Mouse (Mus musculus) lung, adult 2 months (tissue): ENCODE measurements around the gene Creg2. TPM values are rescaled to one million over a fixed set of nuclear protein-coding genes. Genes with fewer than 3 reads are reported as not detected.

ENCODE experiments used
- DNase-seq: peaks from one replicate; pipeline ENCODE4 v3.0.0; 2022
- H3K4me1 ChIP-seq: fragments of 200-500 bp; 2 replicates; pipeline ENCODE4 v1.6.1; 2011; ENCODE audit warnings: low read length; ENCODE audit not compliant: control insufficient read depth, insufficient read depth
- H3K4me3 ChIP-seq: fragments of 200-500 bp; replicated peaks from 2 replicates; pipeline ENCODE3; 2011; ENCODE audit warnings: low read depth, mild to moderate bottlenecking, control low read depth, low read length; ENCODE audit errors: extremely low read depth
- CTCF ChIP-seq: fragments of 200-500 bp; IDR thresholded peaks from 2 replicates; pipeline ENCODE4 v1.5.1; 2011; ENCODE audit warnings: mild to moderate bottlenecking, low read length, control low read depth; ENCODE audit not compliant: insufficient read depth
- POLR2A ChIP-seq: fragments of 200-500 bp; IDR thresholded peaks from 2 replicates; pipeline ENCODE4 v1.6.1; 2011; ENCODE audit warnings: low read depth, mild to moderate bottlenecking, control low read depth, low read length, borderline replicate concordance; ENCODE audit errors: extremely low read depth
- WGBS: fragments of 180-500 bp; shearing (Covaris S2); methylation state at CpG from one replicate; pipeline ENCODE4 v1.1.7; 2018; 5-methylcytosine and 5-hydroxymethylcytosine counted together
- polyA plus RNA-seq: library from polyadenylated mRNA; depleted of rRNA; stranded (reverse); fragments of >200 nt; gene quantifications from 2 replicates; pipeline ENCODE4 v1.2.3, GENCODE M21; 2012; rRNA removed

The Creg2 gene
- 0.07 and 0.14 TPM in 2 replicates for polyA plus RNA-seq

- 36% methylated on average over 9 of the region's 9 CpGs for WGBS
- DNase-seq, result no peak
- peak within 1 kb of the TSS; percentile 4 for H3K4me3 ChIP-seq
- peaks cover 9% of the 10 kb centered on the region for H3K4me1 ChIP-seq
- TF ChIP-seq POLR2A, result no peak
- no peak for TF ChIP-seq CTCF
Measured at GRCm38 (mm10) chr1:39651241-39651548, at the start of gene Creg2. Creg2 (minus strand) TSS chr1:39651474.

DNA sequence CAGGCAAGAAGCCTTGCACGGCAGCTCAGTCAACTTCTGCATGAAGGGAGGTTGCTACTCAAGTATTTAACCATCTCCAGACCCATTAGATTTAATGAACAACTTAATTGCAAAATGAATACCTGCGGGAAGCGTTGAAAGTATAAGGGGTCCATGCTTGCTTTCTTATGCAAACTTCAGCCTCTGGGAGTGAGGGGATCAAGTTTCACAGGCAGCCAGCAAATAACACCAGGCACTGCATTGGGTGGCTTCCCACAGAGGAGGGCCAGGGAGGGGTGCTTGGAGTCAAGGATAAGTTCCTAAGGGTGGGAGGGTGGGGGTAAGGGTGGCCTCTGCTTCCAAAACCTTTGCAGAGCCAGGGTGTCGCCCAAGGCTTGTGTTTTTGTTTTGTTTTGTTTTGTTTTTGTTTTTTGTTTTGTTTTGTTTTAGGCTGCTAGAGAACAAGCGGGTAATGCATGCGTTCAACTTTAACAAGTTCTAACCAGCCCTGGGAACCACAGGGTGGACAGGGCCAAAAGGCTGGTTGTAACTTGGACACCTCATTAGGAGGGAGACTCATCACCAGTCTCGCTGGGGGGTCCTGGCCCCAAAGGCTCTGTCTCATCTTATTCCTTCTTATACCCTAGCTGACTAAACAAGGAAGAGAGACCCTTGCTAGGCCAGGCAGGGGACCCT, 49.5 kb upstream of the Creg2 start:
- Histone ChIP-seq H3K4me1 (peaks cover 2% of the 10 kb centered on the region; the same call in 1 of the 2 replicates), H3K4me3 (no peak overlapping the region)
- TF ChIP-seq POLR2A, result no peak
- no peak for TF ChIP-seq CTCF
- WGBS, result 62% methylated on average over 7 of the region's 7 CpGs
- no peak for DNase-seq

DNA sequence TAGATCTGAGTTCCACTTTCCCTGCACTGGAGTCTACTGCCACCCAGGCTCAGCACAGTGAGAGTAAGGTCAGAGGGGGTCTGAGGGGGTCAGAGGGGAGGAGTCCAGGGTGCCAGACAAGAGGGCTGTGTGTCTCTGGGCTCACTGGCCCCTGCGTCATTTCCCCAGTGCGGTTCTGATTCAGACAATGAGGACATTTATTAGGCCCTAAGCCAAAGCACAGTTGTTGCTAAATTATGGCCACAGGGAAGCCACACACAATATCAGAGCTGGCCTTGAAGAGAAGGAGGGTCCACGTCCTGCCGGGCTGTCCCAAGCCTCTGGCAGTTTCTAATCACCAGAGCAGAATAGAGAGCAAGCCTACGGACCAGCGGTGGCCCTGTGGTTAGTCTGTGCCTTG, 47.2 kb upstream of the Creg2 start:
- Histone ChIP-seq H3K4me3 (no peak overlapping the region), H3K4me1 (no peaks in the 10 kb centered on the region)
- TF ChIP-seq POLR2A (no peak), CTCF (no peak)
- 38% methylated on average over 6 of the region's 6 CpGs for WGBS
- DNase-seq, result no peak

GRCm38 (mm10) chr1:39695198-39695597, 43.9 kb upstream of the Creg2 start:
- no peak overlapping the region for H3K4me3 ChIP-seq
- TF ChIP-seq POLR2A (no peak), CTCF (no peak)
- H3K4me1 ChIP-seq, result no peaks in the 10 kb centered on the region
- 54% methylated on average over 4 of the region's 4 CpGs for WGBS
- no peak for DNase-seq

DNA sequence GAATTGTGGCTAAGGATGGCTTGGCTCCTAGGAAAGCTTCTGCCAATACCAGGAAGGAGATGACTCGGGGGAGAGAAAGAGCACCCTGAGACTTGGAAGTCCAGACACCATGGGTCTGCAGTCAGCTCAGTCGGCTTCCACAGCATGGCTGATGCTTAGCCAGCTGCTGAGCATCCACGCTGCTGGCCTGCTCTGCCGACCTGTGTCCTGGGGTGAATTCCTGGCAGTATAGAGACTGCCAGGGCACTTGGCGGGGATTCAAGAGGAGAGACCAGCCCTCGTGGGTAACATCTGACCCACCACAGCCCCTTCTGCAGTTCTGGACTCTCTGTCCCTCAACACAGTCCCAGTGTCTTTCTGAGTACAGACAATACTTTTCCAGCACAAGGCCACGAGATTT, 43.5 kb upstream of the Creg2 start:
- 46% methylated on average over 7 of the region's 7 CpGs for WGBS
- TF ChIP-seq CTCF, result no peak
- TF ChIP-seq POLR2A, result no peak
- Histone ChIP-seq H3K4me1 (no peaks in the 10 kb centered on the region), H3K4me3 (no peak overlapping the region)
- no peak for DNase-seq

DNA sequence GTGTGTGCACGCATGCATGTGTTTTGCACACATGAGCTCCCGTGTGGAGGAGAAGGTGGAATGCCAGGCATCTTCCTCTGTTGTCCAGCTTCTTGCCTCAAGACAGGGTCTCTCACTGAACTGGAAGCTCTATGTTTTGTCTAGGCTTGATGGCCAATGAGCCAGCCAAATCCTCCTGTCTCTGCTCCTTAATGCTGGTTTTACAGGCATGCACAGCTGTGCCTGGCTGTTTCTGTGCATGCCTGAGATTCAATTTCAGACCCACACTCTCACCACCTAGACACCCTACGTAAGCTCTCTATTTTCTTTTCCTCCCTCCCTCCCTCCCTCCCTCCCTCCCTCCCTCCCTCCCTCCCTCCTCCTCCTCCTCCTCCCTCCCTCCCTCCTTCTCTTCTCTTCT, 40.7 kb upstream of the Creg2 start:
- TF ChIP-seq POLR2A, result no peak
- no peak for TF ChIP-seq CTCF
- Histone ChIP-seq H3K4me3 (no peak overlapping the region), H3K4me1 (no peaks in the 10 kb centered on the region)
- WGBS, result 86% methylated on average over 3 of the region's 3 CpGs
- no peak for DNase-seq

GRCm38 (mm10) chr1:39691061-39691460, 39.8 kb upstream of the Creg2 start:
- TF ChIP-seq CTCF (no peak), POLR2A (no peak)
- no peak overlapping the region for H3K4me3 ChIP-seq
- 69% methylated on average over 4 of the region's 4 CpGs for WGBS
- no peaks in the 10 kb centered on the region for H3K4me1 ChIP-seq
- no peak for DNase-seq

DNA sequence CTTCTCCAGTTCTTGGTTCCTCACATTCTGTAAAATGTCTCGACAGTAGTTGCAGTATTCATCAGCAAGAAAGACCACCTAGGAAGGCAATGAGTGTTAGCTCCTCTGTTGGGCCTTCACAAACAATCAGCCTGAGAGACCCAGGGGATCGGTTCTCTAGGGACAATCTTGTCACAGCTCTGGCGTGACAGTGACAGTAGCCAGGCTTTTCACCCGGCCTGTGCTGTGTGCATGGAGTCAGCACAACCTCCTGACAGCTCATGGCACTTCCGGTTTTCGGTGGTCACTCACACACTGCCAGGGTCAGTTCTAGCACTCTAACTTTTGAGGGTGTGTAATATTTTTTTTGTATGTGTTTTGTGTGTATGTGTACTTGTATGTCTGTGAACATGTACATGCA, 37.3 kb upstream of the Creg2 start:
- 73% methylated on average over 6 of the region's 6 CpGs for WGBS
- Histone ChIP-seq H3K4me3 (no peak overlapping the region), H3K4me1 (no peaks in the 10 kb centered on the region)
- DNase-seq, result no peak
- TF ChIP-seq POLR2A, result no peak
- TF ChIP-seq CTCF, result no peak

- TF ChIP-seq CTCF, result no peak
- no peak for TF ChIP-seq POLR2A
- 49% methylated on average over 9 of the region's 9 CpGs for whole genome bisulfite sequencing
- DNase-seq, result no peak
- H3K4me1 ChIP-seq, result no peaks in the 10 kb centered on the region
- H3K4me3 ChIP-seq, result no peak overlapping the region
Measured at GRCm38 (mm10) chr1:39687279-39687678, 36.0 kb upstream of the Creg2 start.

GRCm38 (mm10) chr1:39685841-39686240, 34.6 kb upstream of the Creg2 start:
- TF ChIP-seq POLR2A (no peak), CTCF (peak; percentile 34; the same call in 1 of the 2 replicates)
- Histone ChIP-seq H3K4me1 (no peaks in the 10 kb centered on the region), H3K4me3 (no peak overlapping the region)
- WGBS, result 11% methylated on average over 1 of the region's 1 CpGs
- DNase-seq, result peak; percentile 46
